Comparison of ENCODE assay signal across 8 mouse cellular contexts in genomic region chr1:74601267-74601962, GRCm38 (mm10). TPM values are rescaled to one million over a fixed set of nuclear protein-coding genes. Genes with fewer than 3 reads are reported as not detected.
DNase-seq lines count a peak whose midpoint lies in the region; ATAC-seq and TF ChIP-seq lines count a peak whose summit lies in the region.

TSS of gene Rnf25 (minus strand) at chr1:74601397.
TSS of gene Stk36 (plus strand) at chr1:74601445.

- no peak within 1 kb of the TSS for H3K27ac ChIP-seq in ES-Bruce4 (ENCODE audit: insufficient read depth, low read length)
- peak within 1 kb of the TSS; percentile 68 for H3K27ac ChIP-seq in forebrain, embryonic 14.5 days (ENCODE audit: low read depth, low read length)
- H3K27ac ChIP-seq in neural tube, embryonic 15.5 days (replicated peaks), result peak within 1 kb of the TSS; percentile 80

- no peaks in the 10 kb centered on the region for H3K9me3 ChIP-seq in ES-Bruce4 (replicated peaks; ENCODE audit: control insufficient read depth, insufficient read depth, low read length, poor library complexity, severe bottlenecking)
- no peaks in the 10 kb centered on the region for H3K9me3 ChIP-seq in forebrain, embryonic 14.5 days (replicated peaks; ENCODE audit: control insufficient read depth, low read length)
- no peaks in the 10 kb centered on the region for H3K9me3 ChIP-seq in neural tube, embryonic 15.5 days (replicated peaks)

- TF ChIP-seq CTCF in ES-Bruce4 (IDR thresholded peaks at IDR 0.05; ENCODE audit: low read depth, low read length), result no peak

- H3K4me2 ChIP-seq in forebrain, embryonic 14.5 days (ENCODE audit: low read length), result peak within 1 kb of the TSS; percentile 82
- peak within 1 kb of the TSS; percentile 94 for H3K4me2 ChIP-seq in neural tube, embryonic 15.5 days

- no peaks in the 10 kb centered on the region for H3K27me3 ChIP-seq in ES-Bruce4 (ENCODE audit: control insufficient read depth, insufficient read depth, low read length, poor library complexity, severe bottlenecking)
- no peaks in the 10 kb centered on the region for H3K27me3 ChIP-seq in forebrain, embryonic 14.5 days (replicated peaks; ENCODE audit: control insufficient read depth, insufficient read depth, low read length)
- no peaks in the 10 kb centered on the region for H3K27me3 ChIP-seq in neural tube, embryonic 15.5 days (replicated peaks)

- TF ChIP-seq EP300 in ES-Bruce4 (IDR thresholded peaks at IDR 0.05; ENCODE audit: insufficient read depth, low read depth, low read length), result no peak

- H3K4me1 ChIP-seq in ES-Bruce4 (ENCODE audit: control insufficient read depth, insufficient read depth, low read length), result no peaks in the 10 kb centered on the region
- peaks cover 7% of the 10 kb centered on the region for H3K4me1 ChIP-seq in forebrain, embryonic 14.5 days (ENCODE audit: control insufficient read depth, insufficient read depth, low read length)
- peaks cover 18% of the 10 kb centered on the region for H3K4me1 ChIP-seq in neural tube, embryonic 15.5 days

- peak within 1 kb of the TSS; percentile 99 for H3K4me3 ChIP-seq in ES-Bruce4 (ENCODE audit: low read depth, low read length)
- peak within 1 kb of the TSS; percentile 57 for H3K4me3 ChIP-seq in forebrain, embryonic 14.5 days (ENCODE audit: low read depth, low read length)
- H3K4me3 ChIP-seq in neural tube, embryonic 15.5 days (replicated peaks), result peak within 1 kb of the TSS; percentile 79

- intact Hi-C loops in heart, postnatal 14 days (cut with DNase I), result loop anchor here (5.0 kb wide), 1 partner anchor 156 kb away; no protein-coding TSS in a partner anchor

- peaks cover 16% of the 10 kb centered on the region for H3K36me3 ChIP-seq in ES-Bruce4 (ENCODE audit: control insufficient read depth, insufficient read depth, low read length, poor library complexity, severe bottlenecking)
- peaks cover 33% of the 10 kb centered on the region for H3K36me3 ChIP-seq in forebrain, embryonic 14.5 days (ENCODE audit: control insufficient read depth, insufficient read depth, low read length)
- peaks cover 27% of the 10 kb centered on the region for H3K36me3 ChIP-seq in neural tube, embryonic 15.5 days

- DNase-seq in forebrain, embryonic 14.5 days (ENCODE audit: low spot score), result peak; percentile 97
- peak; percentile 81 to 87 for DNase-seq in heart, postnatal 14 days
- peak; percentile 88 for DNase-seq in layer of hippocampus, adult 11-12 months (ENCODE audit: low spot score)
- peak; percentile 90 to 92 for DNase-seq in lung, adult 18-20 months
- DNase-seq in testis, postnatal 14 days (ENCODE audit: low spot score), result peak; percentile 82

- peak within 1 kb of the TSS; percentile 64 for H3K9ac ChIP-seq in ES-Bruce4 (ENCODE audit: low read depth, poor library complexity, severe bottlenecking)
- H3K9ac ChIP-seq in forebrain, embryonic 14.5 days (ENCODE audit: low read length), result peak within 1 kb of the TSS; percentile 80
- peak within 1 kb of the TSS; percentile 82 for H3K9ac ChIP-seq in neural tube, embryonic 15.5 days (replicated peaks)

- WGBS in forebrain, embryonic 14.5 days, result 10% methylated on average over 25 of the region's 25 CpGs
- WGBS in neural tube, embryonic 15.5 days, result 8% methylated on average over 25 of the region's 25 CpGs

- peak; percentile 92 for TF ChIP-seq POLR2A in ES-Bruce4 (IDR thresholded peaks at IDR 0.05; ENCODE audit: insufficient read depth, low read length)

- ATAC-seq in cerebellum, adult (ENCODE audit: insufficient number of reproducible peaks, low FRiP score, low TSS enrichment), result peak; percentile 91
- ATAC-seq in forebrain, embryonic 14.5 days, result peak; percentile 94
- ATAC-seq in neural tube, embryonic 15.5 days (ENCODE audit: low FRiP score), result peak; percentile 92

RNA-seq across cellular contexts. Expression of gene Rnf25, which starts in this region (rescaled TPM):
- 39.6 and 40.4 TPM in 2 replicates for polyA plus RNA-seq in ES-Bruce4 (2011; ENCODE audit: insufficient read depth, insufficient read length, low read depth, missing spikeins)
- polyA plus RNA-seq in forebrain, embryonic 14.5 days (2014; fragmentation: Nextera tagmentation; extraction: Ambion mirVana), result 15.4 and 15.8 TPM in 2 replicates
- total RNA-seq in heart, postnatal 14 days (2021), result 10 to 100 TPM; 16.5 to 21.5 TPM
- 46.0 and 47.8 TPM in 2 replicates for polyA plus RNA-seq in neural tube, embryonic 15.5 days (2015; fragmentation: Nextera tagmentation; extraction: Ambion mirVana)

RNA-seq across cellular contexts. Expression of gene Stk36, which starts in this region (rescaled TPM):
- 4.8 and 6.2 TPM in 2 replicates for polyA plus RNA-seq in ES-Bruce4 (2011; ENCODE audit: insufficient read depth, insufficient read length, low read depth, missing spikeins)
- polyA plus RNA-seq in forebrain, embryonic 14.5 days (2014; fragmentation: Nextera tagmentation; extraction: Ambion mirVana), result 19.7 and 23.0 TPM in 2 replicates
- total RNA-seq in heart, postnatal 14 days (2021), result 1 to 10 TPM in 1 of 2 experiments, under 1 TPM in 1; 1.00 to 1.6 TPM
- polyA plus RNA-seq in neural tube, embryonic 15.5 days (2015; fragmentation: Nextera tagmentation; extraction: Ambion mirVana), result 13.4 and 13.9 TPM in 2 replicates
